Mouse (Mus musculus) liver, embryonic 15.5 days (tissue): ENCODE data around the gene Emp1. TPM values are rescaled to one million over a fixed set of nuclear protein-coding genes. Genes with fewer than 3 reads are reported as not detected.
A peak's percentile ranks its signal among the peaks of the same experiment; 100 is the strongest.

ENCODE experiments used
- ATAC-seq: fragments of 200-750 bp; cut with Nextera tagmentation; 2 replicates; pipeline ENCODE4 v1.8.0; 2017; ENCODE audit warnings: moderate number of reproducible peaks, mild to moderate bottlenecking, moderate library complexity; ENCODE audit not compliant: insufficient read depth
- H3K27ac ChIP-seq: fragments of 300-500 bp; sonication (generic); replicated peaks from 2 replicates; pipeline ENCODE4 v1.5.1; 2015; ENCODE audit warnings: mild to moderate bottlenecking, inconsistent platforms
- H3K27me3 ChIP-seq: fragments of 300-500 bp; sonication (generic); 2 replicates; pipeline ENCODE4 v1.6.1; 2015; ENCODE audit warnings: mild to moderate bottlenecking, inconsistent platforms
- H3K36me3 ChIP-seq: fragments of 300-500 bp; sonication (generic); replicated peaks from 2 replicates; pipeline ENCODE4 v1.6.1; 2015; ENCODE audit warnings: moderate library complexity, mild to moderate bottlenecking, inconsistent platforms
- H3K4me1 ChIP-seq: fragments of 300-500 bp; sonication (generic); replicated peaks from 2 replicates; pipeline ENCODE4 v1.6.1; 2015; ENCODE audit warnings: inconsistent platforms
- H3K4me2 ChIP-seq: fragments of 300-500 bp; sonication (generic); 2 replicates; pipeline ENCODE4 v1.6.1; 2015; ENCODE audit warnings: moderate library complexity, mild to moderate bottlenecking, inconsistent platforms
- H3K4me3 ChIP-seq: fragments of 300-500 bp; sonication (generic); replicated peaks from 2 replicates; pipeline ENCODE4 v1.5.1; 2015; ENCODE audit warnings: mild to moderate bottlenecking, inconsistent platforms
- H3K9ac ChIP-seq: fragments of 300-500 bp; sonication (generic); 2 replicates; pipeline ENCODE4 v1.6.1; 2015; ENCODE audit warnings: moderate library complexity, mild to moderate bottlenecking, inconsistent platforms
- H3K9me3 ChIP-seq: fragments of 300-500 bp; sonication (generic); replicated peaks from 2 replicates; pipeline ENCODE4 v1.6.1; 2016; ENCODE audit warnings: inconsistent platforms
- WGBS: fragments of 180-500 bp; shearing (Covaris S2); methylation state at CpG from one replicate; pipeline ENCODE4 v1.1.7; 2015; ENCODE audit warnings: mixed read lengths; ENCODE audit not compliant: insufficient replicate concordance; 5-methylcytosine and 5-hydroxymethylcytosine counted together
- polyA plus RNA-seq: library from polyadenylated mRNA; unstranded; fragments of >200 nt; fragmentation: Nextera tagmentation; extraction: Ambion mirVana; gene quantifications from 2 replicates; pipeline ENCODE4 v1.2.1, GENCODE M21; 2015

Emp1 gene
- polyA plus RNA-seq, 1 experiment from 2014 or later, result 2.5 TPM

- Histone ChIP-seq H3K27ac (no peak overlapping the region), H3K4me2 (no peak overlapping the region), H3K9ac (no peak overlapping the region), H3K9me3 (no peaks in the 10 kb centered on the region), H3K4me3 (0 out of 2 replicates have a peak overlapping the region, but pooled peaks have one; percentile 0), H3K36me3 (no peaks in the 10 kb centered on the region), H3K4me1 (0 out of 2 replicates have a peak, but pooled peaks cover 5% of the 10 kb centered on the region), H3K27me3 (no peaks in the 10 kb centered on the region)
- ATAC-seq, result no peak
- 45% methylated on average over 10 of the region's 10 CpGs for WGBS
Measured at GRCm38 (mm10) chr6:135363344-135364040, 1.1 kb downstream of the Emp1 start.

GRCm38 (mm10) chr6:135364041-135364745 is 1.8 kb downstream of the Emp1 start:
- Histone ChIP-seq H3K9me3 (no peaks in the 10 kb centered on the region), H3K27me3 (no peaks in the 10 kb centered on the region), H3K4me2 (no peak overlapping the region), H3K4me1 (0 out of 2 replicates have a peak, but pooled peaks cover 5% of the 10 kb centered on the region), H3K36me3 (no peaks in the 10 kb centered on the region), H3K9ac (no peak overlapping the region), H3K4me3 (no peak overlapping the region), H3K27ac (no peak overlapping the region)
- ATAC-seq, result no peak
- WGBS, result 8% methylated on average over 9 of the region's 9 CpGs

GRCm38 (mm10) chr6:135364891-135365301 is 2.6 kb downstream of the Emp1 start:
- 0 out of 2 replicates have a peak, but pooled peaks cover 5% of the 10 kb centered on the region for H3K4me1 ChIP-seq
- WGBS, result 55% methylated on average over 6 of the region's 6 CpGs

GRCm38 (mm10) chr6:135365614-135366013 is 3.3 kb downstream of the Emp1 start:
- H3K9ac ChIP-seq, result no peak overlapping the region
- WGBS, result 19% methylated on average over 4 of the region's 4 CpGs
- H3K4me1 ChIP-seq, result 0 out of 2 replicates have a peak, but pooled peaks cover 5% of the 10 kb centered on the region
- H3K4me3 ChIP-seq, result no peak overlapping the region
- H3K36me3 ChIP-seq, result no peaks in the 10 kb centered on the region
- H3K4me2 ChIP-seq, result no peak overlapping the region
- H3K9me3 ChIP-seq, result no peaks in the 10 kb centered on the region
- no peak overlapping the region for H3K27ac ChIP-seq
- ATAC-seq, result no peak
- no peaks in the 10 kb centered on the region for H3K27me3 ChIP-seq

More at GRCm38 (mm10) chr6:135364891-135365301, 2.6 kb downstream of the Emp1 start:
- no peak overlapping the region for H3K4me2 ChIP-seq
- H3K9me3 ChIP-seq, result no peaks in the 10 kb centered on the region
- no peak overlapping the region for H3K4me3 ChIP-seq
- no peak overlapping the region for H3K27ac ChIP-seq
- ATAC-seq, result peak; percentile 25; the same call in 1 of the 2 replicates
- H3K36me3 ChIP-seq, result no peaks in the 10 kb centered on the region
- H3K27me3 ChIP-seq, result no peaks in the 10 kb centered on the region
- H3K9ac ChIP-seq, result no peak overlapping the region

- Histone ChIP-seq H3K4me3 (no peak overlapping the region), H3K27ac (no peak overlapping the region), H3K4me1 (no peaks in the 10 kb centered on the region), H3K9me3 (no peaks in the 10 kb centered on the region), H3K4me2 (no peak overlapping the region), H3K27me3 (no peaks in the 10 kb centered on the region), H3K9ac (no peak overlapping the region), H3K36me3 (no peaks in the 10 kb centered on the region)
- no peak; the same call in 1 of the 2 replicates for ATAC-seq
- WGBS, result 47% methylated on average over 6 of the region's 6 CpGs
Measured at GRCm38 (mm10) chr6:135368230-135368629, 5.9 kb downstream of the Emp1 start.

GRCm38 (mm10) chr6:135369551-135369968 is 7.2 kb downstream of the Emp1 start:
- WGBS, result 38% methylated on average over 5 of the region's 5 CpGs
- H3K9ac ChIP-seq, result no peak overlapping the region
- H3K27me3 ChIP-seq, result no peaks in the 10 kb centered on the region
- H3K4me2 ChIP-seq, result no peak overlapping the region
- H3K4me1 ChIP-seq, result no peaks in the 10 kb centered on the region
- H3K27ac ChIP-seq, result no peak overlapping the region
- H3K4me3 ChIP-seq, result no peak overlapping the region
- H3K36me3 ChIP-seq, result no peaks in the 10 kb centered on the region
- no peak for ATAC-seq
- H3K9me3 ChIP-seq, result no peaks in the 10 kb centered on the region

- H3K4me3 ChIP-seq, result no peak overlapping the region
- WGBS, result 54% methylated on average over 6 of the region's 6 CpGs
- no peaks in the 10 kb centered on the region for H3K4me1 ChIP-seq
- H3K27me3 ChIP-seq, result peaks cover 2% of the 10 kb centered on the region; the same call in 1 of the 2 replicates
- no peaks in the 10 kb centered on the region for H3K9me3 ChIP-seq
- no peak overlapping the region for H3K4me2 ChIP-seq
- H3K9ac ChIP-seq, result no peak overlapping the region
- ATAC-seq, result no peak
- H3K27ac ChIP-seq, result no peak overlapping the region
- no peaks in the 10 kb centered on the region for H3K36me3 ChIP-seq
Measured at GRCm38 (mm10) chr6:135370954-135371353, 8.6 kb downstream of the Emp1 start.

- WGBS, result 64% methylated on average over 8 of the region's 8 CpGs
Measured at GRCm38 (mm10) chr6:135373357-135373756, 11.0 kb downstream of the Emp1 start.

GRCm38 (mm10) chr6:135375818-135376217 is 13.5 kb downstream of the Emp1 start:
- no peak overlapping the region for H3K4me2 ChIP-seq
- no peaks in the 10 kb centered on the region for H3K4me1 ChIP-seq
- H3K4me3 ChIP-seq, result no peak overlapping the region
- no peaks in the 10 kb centered on the region for H3K9me3 ChIP-seq
- H3K36me3 ChIP-seq, result no peaks in the 10 kb centered on the region
- no peak for ATAC-seq
- H3K27me3 ChIP-seq, result peaks cover 7% of the 10 kb centered on the region; the same call in 1 of the 2 replicates
- no peak overlapping the region for H3K9ac ChIP-seq
- WGBS, result 60% methylated on average over 5 of the region's 5 CpGs
- H3K27ac ChIP-seq, result no peak overlapping the region

More at GRCm38 (mm10) chr6:135373357-135373756, 11.0 kb downstream of the Emp1 start:
- Histone ChIP-seq H3K4me1 (no peaks in the 10 kb centered on the region), H3K4me2 (no peak overlapping the region), H3K9ac (no peak overlapping the region), H3K4me3 (no peak overlapping the region), H3K27ac (no peak overlapping the region), H3K27me3 (peaks cover 7% of the 10 kb centered on the region; the same call in 1 of the 2 replicates), H3K36me3 (no peaks in the 10 kb centered on the region), H3K9me3 (no peaks in the 10 kb centered on the region)
- no peak for ATAC-seq

GRCm38 (mm10) chr6:135376248-135376647 is 13.9 kb downstream of the Emp1 start:
- H3K27ac ChIP-seq, result no peak overlapping the region
- H3K4me1 ChIP-seq, result no peaks in the 10 kb centered on the region
- H3K27me3 ChIP-seq, result peaks cover 7% of the 10 kb centered on the region; the same call in 1 of the 2 replicates
- no peak overlapping the region for H3K4me3 ChIP-seq
- no peaks in the 10 kb centered on the region for H3K36me3 ChIP-seq
- no peak for ATAC-seq
- no peak overlapping the region for H3K9ac ChIP-seq
- WGBS, result 65% methylated on average over 7 of the region's 7 CpGs
- no peak overlapping the region for H3K4me2 ChIP-seq
- H3K9me3 ChIP-seq, result no peaks in the 10 kb centered on the region

GRCm38 (mm10) chr6:135377583-135378319 is 15.4 kb downstream of the Emp1 start:
- H3K27ac ChIP-seq, result no peak overlapping the region
- WGBS, result 17% methylated on average over 16 of the region's 16 CpGs
- no peak overlapping the region for H3K9ac ChIP-seq
- no peak overlapping the region for H3K4me3 ChIP-seq
- ATAC-seq, result no peak
- H3K4me2 ChIP-seq, result peak overlapping the region; percentile 32
- H3K9me3 ChIP-seq, result no peaks in the 10 kb centered on the region
- H3K4me1 ChIP-seq, result no peaks in the 10 kb centered on the region
- no peaks in the 10 kb centered on the region for H3K36me3 ChIP-seq
- H3K27me3 ChIP-seq, result peaks cover 7% of the 10 kb centered on the region; the same call in 1 of the 2 replicates
